20 mouse cellular contexts compared by ENCODE assay signal in genomic region chr16:29201146-29201545, GRCm38 (mm10). TPM values are rescaled to one million over a fixed set of nuclear protein-coding genes. Genes with fewer than 3 reads are reported as not detected.
"Had no signal": no experiment of that assay in that cellular context is flagged by ENCODE, and none has a peak within 500 bp of the region (broad histone marks: within the 10 kb centered on the region; RNA-seq: fewer than 3 reads in every experiment).

No protein-coding gene starts in this region.

- ATAC-seq: lung, postnatal 0 days; midbrain, embryonic 13.5 days; midbrain, embryonic 15.5 days had no signal

- H3K4me2 ChIP-seq: lung, embryonic 15.5 days; midbrain, embryonic 11.5 days; midbrain, embryonic 13.5 days; midbrain, embryonic 15.5 days; neural tube, embryonic 12.5 days; stomach, embryonic 15.5 days had no signal

- DNase-seq: lung, postnatal 14 days; lung, postnatal 36 days; right cerebral cortex, postnatal 14 days; thymus, adult 2 months; thymus, postnatal 25 days; thymus, postnatal 4 days had no signal

- H3K9me3 ChIP-seq: lung, embryonic 15.5 days; midbrain, embryonic 13.5 days; midbrain, embryonic 15.5 days; neural tube, embryonic 12.5 days; stomach, embryonic 15.5 days had no signal

- H3K4me1 ChIP-seq: megakaryocyte, embryonic 14.5 days; neural tube, embryonic 12.5 days; stomach, embryonic 15.5 days had no signal

- H3K27ac ChIP-seq: lung, embryonic 15.5 days; macrophage; midbrain, embryonic 13.5 days; midbrain, embryonic 15.5 days; neural tube, embryonic 12.5 days; stomach, embryonic 15.5 days; stomach, postnatal 0 days had no signal

- H3K4me3 ChIP-seq: lung, embryonic 15.5 days; megakaryocyte, embryonic 14.5 days; midbrain, embryonic 13.5 days; midbrain, embryonic 15.5 days; neural tube, embryonic 12.5 days; stomach, embryonic 15.5 days had no signal

- H3K9ac ChIP-seq: lung, embryonic 15.5 days; midbrain, embryonic 13.5 days; midbrain, embryonic 15.5 days; neural tube, embryonic 12.5 days; stomach, embryonic 15.5 days had no signal

- H3K27me3 ChIP-seq: lung, embryonic 15.5 days; megakaryocyte, embryonic 14.5 days; midbrain, embryonic 13.5 days; midbrain, embryonic 15.5 days; neural tube, embryonic 12.5 days; stomach, embryonic 15.5 days had no signal

- H3K36me3 ChIP-seq: lung, embryonic 15.5 days; midbrain, embryonic 13.5 days; midbrain, embryonic 15.5 days; neural tube, embryonic 12.5 days; stomach, embryonic 15.5 days had no signal

RNA-seq across cellular contexts. Expression of gene Hrasls, which starts 8.3 kb away (rescaled TPM):
- total RNA-seq: megakaryocyte progenitor cell, adult 5-6 weeks; monocyte, adult 5-6 weeks; neutrophil, adult 5-6 weeks had no signal
- polyA plus RNA-seq: macrophage; spleen, adult 2 months had no signal
